Mouse (Mus musculus): ENCODE results near the gene P4ha1. TPM values are rescaled to one million over a fixed set of nuclear protein-coding genes. Genes with fewer than 3 reads are reported as not detected.

P4ha1 gene
- total and polyA plus RNA-seq, 3 experiments = 7.6 to 79.9 (median 44.4) TPM

GRCm38 (mm10) chr10:59323488-59324161 lies 529 bp downstream of the P4ha1 start:
- peak; percentile 93 for DNase-seq

GRCm38 (mm10) chr10:59324311-59325165 lies 1.4 kb downstream of the P4ha1 start:
- DNase-seq = peak; percentile 28

GRCm38 (mm10) chr10:59326612-59327315 lies 3.7 kb downstream of the P4ha1 start:
- no peak for DNase-seq

GRCm38 (mm10) chr10:59327316-59327710 lies 4.2 kb downstream of the P4ha1 start:
- no peak for DNase-seq

- peak; percentile 30 for DNase-seq
These were observed 8.6 kb downstream of the P4ha1 start for GRCm38 (mm10) chr10:59331546-59332256.

GRCm38 (mm10) chr10:59333400-59333799 lies 10.3 kb downstream of the P4ha1 start:
- DNase-seq = no peak

GRCm38 (mm10) chr10:59334899-59335798 lies 12.1 kb downstream of the P4ha1 start:
- peak; percentile 56 for DNase-seq

GRCm38 (mm10) chr10:59336124-59336523 lies 13.0 kb downstream of the P4ha1 start:
- no peak for DNase-seq

GRCm38 (mm10) chr10:59346560-59346959 lies 23.5 kb downstream of the P4ha1 start:
- no peak for DNase-seq

GRCm38 (mm10) chr10:59348200-59348599 lies 25.1 kb downstream of the P4ha1 start:
- DNase-seq = no peak

- no peak for DNase-seq
These were observed 26.4 kb downstream of the P4ha1 start for GRCm38 (mm10) chr10:59349536-59349935.

- DNase-seq = no peak
These were observed 30.0 kb downstream of the P4ha1 start for GRCm38 (mm10) chr10:59353065-59353464.

- no peak for DNase-seq
These were observed 31.0 kb downstream of the P4ha1 start for GRCm38 (mm10) chr10:59354120-59354519.

- no peak for DNase-seq
These were observed 31.9 kb downstream of the P4ha1 start for GRCm38 (mm10) chr10:59355020-59355419.

- no peak for DNase-seq
These were observed 35.6 kb downstream of the P4ha1 start for GRCm38 (mm10) chr10:59358744-59359143.

- no peak for DNase-seq
These were observed 40.1 kb downstream of the P4ha1 start for GRCm38 (mm10) chr10:59363208-59363607.

- DNase-seq = no peak
These were observed 41.5 kb downstream of the P4ha1 start for GRCm38 (mm10) chr10:59364551-59364950.

GRCm38 (mm10) chr10:59365804-59366589 lies 42.9 kb downstream of the P4ha1 start:
- no peak for DNase-seq

- DNase-seq = no peak
These were observed 43.6 kb downstream of the P4ha1 start for GRCm38 (mm10) chr10:59366746-59367145.

- DNase-seq = no peak
These were observed 44.1 kb downstream of the P4ha1 start for GRCm38 (mm10) chr10:59367206-59367605.
